Mouse (Mus musculus): ENCODE results near the gene Tomm20l.

Tomm20l gene

DNA sequence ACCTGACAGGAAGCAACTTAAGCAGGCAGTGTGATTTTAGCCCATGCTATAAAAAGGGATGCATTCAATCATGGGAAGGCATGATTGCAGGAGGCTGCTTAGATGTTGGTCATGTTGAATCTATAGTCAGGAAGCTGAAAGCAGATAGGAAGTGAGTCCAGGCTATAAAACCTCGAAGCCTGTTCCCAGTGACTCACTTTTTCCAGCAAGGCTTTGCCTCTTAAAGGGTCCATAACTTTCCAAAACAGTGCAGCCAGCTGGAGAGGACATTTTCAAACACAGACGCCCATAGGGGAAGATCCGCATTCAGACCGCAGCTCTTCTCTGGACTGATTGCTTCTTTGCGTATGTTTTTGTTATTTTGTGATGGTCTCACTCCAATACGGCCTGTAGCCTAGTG, 43.8 kb downstream of the Tomm20l start:
- DNase-seq: no peak

- DNase-seq: no peak
Measured at GRCm38 (mm10) chr12:71157974-71158373, 46.7 kb downstream of the Tomm20l start.

DNA sequence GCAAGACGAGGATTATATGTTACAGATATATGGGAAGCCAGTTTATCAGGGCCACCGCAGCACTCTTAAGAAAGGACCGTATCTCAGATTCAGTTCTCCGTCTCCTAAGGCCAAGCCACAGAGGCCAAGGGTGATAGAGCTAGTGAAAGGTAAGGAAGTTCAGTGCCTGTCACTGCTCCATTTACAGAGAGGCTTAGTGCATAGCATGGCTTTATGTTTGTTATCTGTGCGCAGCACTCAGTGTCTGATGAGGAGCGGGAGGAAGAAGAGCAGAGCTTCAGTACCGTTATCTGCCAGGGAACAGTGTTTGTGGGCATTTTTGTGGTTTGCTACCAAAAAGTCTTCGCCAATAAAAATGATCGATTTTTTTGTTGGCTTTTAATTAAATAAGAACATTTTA, 53.2 kb downstream of the Tomm20l start:
- no peak for DNase-seq

DNA sequence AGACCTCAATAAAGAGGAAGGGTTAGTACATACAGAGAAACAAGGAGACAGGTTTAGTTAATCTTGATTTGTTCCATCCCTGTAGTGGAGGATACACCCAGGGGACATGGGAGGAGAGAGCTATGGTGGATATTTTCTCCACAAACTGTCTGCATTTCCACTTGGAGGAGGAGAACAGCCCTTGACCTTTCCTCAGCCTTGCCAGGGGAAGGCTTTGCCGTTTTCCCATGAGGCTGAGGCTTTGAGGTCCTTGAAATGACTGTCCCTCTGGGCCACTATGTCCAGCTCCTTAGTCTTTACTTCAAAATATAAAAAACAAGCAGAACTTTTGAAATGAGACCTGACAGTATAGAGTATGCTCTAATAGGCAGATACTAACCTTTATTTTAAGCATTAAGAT, 58.7 kb downstream of the Tomm20l start:
- DNase-seq: no peak

Measured in cerebellum, adult 18-20 months (tissue).